Mouse (Mus musculus): ENCODE data around the gene Ankrd13b. TPM values are rescaled to one million over a fixed set of nuclear protein-coding genes. Genes with fewer than 3 reads are reported as not detected.
A peak's percentile ranks its signal among the peaks of the same experiment; 100 is the strongest.
"Not testable (repeated sequence)": the region's sequence is repeated elsewhere in the genome, so short reads cannot be mapped to it uniquely, and the experiment has no call there.

Gene Ankrd13b
- total RNA-seq (2021), result 100 to 1,000 TPM; 216 to 217 TPM

DNA sequence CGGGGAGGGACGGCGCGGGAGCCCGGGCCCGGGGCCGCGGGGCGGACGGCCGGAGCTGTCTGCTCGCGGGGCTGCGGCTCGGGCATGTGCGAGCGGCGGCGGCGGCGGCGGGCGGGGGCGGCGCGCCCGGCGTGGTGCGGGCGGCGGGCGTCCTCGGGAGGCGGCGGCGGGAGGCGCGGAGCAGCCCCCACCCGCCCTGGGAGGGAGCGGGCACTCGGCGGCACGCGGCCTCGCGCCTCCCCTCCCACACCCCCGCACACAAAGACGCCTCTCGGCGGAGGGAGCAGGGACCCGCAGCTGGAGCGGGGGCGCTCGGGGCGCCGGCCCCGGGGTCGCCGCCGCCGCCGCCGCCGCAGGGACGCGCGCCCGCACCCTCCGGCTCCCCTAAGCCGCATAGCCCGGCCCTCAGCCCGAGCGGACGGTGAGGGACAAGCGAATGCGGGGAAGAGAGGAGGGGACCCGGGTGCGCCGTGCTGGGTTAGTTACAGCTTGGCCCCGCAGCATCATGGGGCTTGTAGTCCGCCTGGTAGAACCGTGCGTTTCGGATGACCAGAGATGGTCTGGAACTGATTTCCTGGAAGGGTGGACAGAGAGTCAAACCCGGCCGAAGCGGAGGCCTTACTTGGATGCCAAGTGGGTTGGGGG is at the start of gene Ankrd13b:
Gene Ankrd13b (minus strand): TSS at position 88 of the 645 bp plus-strand sequence.
- DNase-seq, result peak; percentile 86
- intact Hi-C loops (cut with DNase I), result loop anchor here (10.0 kb wide), 1 partner anchor 385 kb away; no protein-coding TSS in a partner anchor

DNA sequence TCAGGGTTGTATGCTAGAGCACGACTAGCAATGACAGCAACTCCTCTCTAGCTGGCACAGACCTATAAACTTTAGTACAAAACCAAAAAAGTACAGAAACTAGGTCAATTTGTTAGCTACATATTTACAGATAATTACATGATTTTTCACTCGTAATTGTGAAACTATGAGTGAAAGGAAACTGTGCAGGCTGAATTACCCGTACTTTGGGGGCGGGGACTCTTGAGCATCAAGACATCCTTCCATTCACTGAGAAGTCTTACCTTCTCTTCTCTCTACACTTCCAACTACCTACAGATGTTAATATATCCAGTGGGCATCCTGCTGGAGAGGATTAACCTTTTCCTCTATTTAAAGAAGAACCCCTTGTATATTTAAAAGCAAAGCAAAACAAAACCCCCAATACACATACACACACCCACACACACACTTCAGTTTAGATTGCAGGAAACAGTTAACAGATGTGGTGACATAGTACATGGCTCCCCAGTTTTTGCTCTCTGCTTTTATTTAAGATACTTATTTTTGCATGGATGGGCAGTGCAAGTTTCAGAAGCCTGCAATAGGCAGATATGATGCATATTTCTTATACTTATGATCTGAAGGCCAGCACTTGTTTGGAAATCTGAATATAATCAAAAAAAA is 42.8 kb upstream of the Ankrd13b start:
- no peak for DNase-seq
- intact Hi-C loops (cut with DNase I), result no loop called here

DNA sequence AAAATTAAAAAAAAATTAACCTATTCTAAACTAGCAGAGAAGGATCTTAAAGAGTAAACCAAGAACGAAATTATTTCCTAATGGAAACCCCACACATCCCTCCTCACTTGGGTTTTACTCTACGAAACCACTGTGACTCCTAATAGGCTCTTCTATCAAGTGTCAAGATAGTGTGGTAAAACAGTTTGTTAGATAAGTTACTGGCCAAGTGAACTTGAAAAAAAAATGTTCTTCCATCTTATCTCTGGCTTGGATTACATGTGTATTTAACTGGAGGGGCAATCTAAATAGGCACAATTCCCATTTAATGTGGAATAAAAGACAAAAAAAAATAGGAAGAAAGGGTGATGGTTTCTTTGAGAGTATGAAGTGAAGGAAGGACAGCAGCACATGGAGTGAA is 41.4 kb upstream of the Ankrd13b start:
- no peak for DNase-seq
- intact Hi-C loops (cut with DNase I), result no loop called here

DNA sequence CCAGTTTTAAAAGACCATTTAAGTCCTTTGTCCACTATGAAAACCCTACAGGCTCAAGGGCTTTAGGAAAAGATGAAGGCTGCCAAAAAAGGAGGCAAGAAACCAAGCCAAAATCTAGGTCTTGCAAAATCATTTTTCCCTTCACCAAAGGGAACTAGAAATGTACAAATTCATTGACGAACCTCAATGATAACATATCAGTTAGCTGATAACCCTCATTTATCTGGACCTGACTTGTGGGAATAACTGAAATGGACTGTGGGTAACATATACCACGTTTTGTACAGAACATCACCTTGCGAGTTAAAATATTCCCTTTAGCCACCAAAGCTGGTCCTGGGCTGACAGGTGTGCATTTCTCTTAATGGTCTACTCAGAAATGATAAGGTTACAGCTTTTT is 40.2 kb upstream of the Ankrd13b start:
- intact Hi-C loops (cut with DNase I), result no loop called here
- no peak for DNase-seq

DNA sequence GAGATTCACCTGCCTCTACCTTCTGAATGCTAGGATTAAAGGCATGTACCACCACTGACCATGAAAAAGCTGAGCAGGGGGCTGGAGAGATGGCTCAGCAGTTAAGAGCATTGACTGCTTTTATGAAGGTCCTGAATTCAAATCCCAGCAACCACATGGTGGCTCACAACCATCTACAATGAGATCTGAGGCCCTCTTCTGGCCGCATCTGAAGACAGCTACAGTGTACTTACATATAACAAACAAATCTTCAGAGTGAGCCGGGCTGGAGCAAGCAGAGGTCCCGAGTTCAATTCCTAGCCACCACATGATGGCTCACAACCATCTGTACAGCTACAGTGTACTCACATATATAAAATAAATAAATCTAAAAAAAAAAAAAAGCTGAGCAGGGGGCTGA is 38.9 kb upstream of the Ankrd13b start:
- intact Hi-C loops (cut with DNase I); DNase-seq: not testable (repeated sequence)

DNA sequence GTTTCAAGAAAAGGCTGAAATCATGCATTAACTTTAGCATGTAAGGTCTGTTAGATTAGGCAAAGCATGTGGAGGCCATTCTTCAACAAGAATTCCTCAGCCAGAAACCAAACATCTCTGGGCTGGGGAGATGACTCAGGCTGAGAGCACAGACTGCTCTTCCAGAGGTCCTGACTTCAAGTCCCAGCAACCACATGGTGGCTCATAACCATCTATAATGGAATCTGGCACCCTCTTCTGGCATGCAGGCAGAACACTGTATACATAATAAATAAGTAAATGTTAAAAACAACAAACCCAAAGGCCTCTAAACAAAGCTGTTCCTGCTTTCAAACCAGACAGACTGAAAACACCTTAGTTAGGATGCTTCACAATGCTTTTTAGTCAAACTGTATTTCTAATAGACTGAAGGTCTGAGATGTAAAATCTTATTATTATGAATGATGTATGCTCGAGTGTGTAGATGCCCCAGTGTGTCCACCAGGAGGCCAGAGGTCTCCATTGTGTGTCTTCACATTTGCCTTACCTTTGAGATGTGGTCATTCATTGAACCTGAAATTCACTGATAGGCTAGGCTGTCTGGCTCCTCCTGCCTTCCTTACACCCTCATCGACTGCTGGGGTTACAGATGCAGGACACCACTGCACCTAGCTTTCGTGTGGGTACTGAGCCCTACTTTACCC is 36.5 kb upstream of the Ankrd13b start:
- intact Hi-C loops (cut with DNase I), result no loop called here
- DNase-seq, result no peak

DNA sequence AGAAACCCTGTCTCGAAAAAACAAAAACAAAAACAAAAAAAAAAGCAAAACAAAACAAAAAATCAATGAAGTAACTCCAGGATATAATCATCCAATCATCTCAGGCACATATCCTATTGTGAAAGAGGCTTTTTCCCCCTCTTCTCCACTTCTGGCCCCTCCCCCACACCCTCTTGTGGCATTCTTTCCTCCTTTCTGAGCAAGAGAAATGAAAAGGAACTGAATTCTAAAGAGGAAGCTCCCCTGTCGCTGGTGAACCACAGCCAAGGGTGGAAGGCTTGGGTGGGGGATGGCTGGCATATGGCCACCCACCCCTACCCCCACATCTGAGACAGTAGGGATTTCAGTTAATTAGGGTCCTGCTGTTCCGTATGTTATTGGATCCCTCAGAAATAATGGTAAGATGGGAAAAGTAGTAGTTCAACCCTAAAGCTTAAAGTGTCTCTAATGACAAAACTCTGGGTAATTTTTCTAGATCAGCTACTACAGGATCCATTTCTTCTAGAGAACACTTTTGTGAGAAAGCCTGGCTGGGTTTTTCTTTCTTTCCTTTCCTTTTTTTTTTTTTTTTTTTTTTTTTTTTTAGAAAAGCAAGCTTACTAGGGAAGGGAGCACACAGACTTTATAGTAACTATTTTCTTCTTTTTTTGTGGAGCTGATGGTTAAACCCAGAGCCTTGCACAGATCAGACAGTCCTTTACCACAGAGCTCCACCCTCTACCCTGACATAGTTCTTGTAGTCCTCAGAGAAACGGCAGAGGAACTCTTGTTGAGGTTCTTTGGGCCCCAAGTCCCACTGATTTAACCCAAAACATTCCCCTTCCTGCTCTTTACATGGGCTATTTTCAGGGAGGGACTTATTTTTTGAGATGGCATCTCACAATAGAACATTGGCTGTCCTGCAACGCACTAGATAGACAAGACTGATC is 31.4 kb upstream of the Ankrd13b start:
- DNase-seq, result no peak
- intact Hi-C loops (cut with DNase I), result no loop called here

DNA sequence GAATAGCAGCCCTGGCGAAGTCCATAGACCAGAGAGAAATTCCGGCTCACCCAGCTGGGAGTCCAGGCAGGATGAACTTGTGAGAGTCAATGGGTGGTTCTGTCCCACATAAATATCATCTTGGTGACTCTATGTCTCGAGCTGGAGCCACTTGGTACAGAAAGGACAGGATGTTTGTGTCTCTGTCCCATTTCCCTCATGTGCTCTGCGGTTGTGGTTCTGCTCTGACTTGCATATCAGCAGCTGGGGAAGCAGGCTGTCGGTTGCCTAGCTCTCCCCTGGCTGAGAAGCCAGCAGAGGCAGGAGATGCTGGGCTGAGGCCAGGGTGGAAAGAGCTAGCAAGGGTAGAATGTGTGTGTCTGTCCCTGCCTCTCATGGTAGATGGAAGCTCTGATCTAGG is 29.6 kb upstream of the Ankrd13b start, which contains the start of gene Gm10392:
Gene Gm10392 (minus strand): TSS at position 156 of the 400 bp plus-strand sequence.
- no peak for DNase-seq
- intact Hi-C loops (cut with DNase I), result no loop called here

DNA sequence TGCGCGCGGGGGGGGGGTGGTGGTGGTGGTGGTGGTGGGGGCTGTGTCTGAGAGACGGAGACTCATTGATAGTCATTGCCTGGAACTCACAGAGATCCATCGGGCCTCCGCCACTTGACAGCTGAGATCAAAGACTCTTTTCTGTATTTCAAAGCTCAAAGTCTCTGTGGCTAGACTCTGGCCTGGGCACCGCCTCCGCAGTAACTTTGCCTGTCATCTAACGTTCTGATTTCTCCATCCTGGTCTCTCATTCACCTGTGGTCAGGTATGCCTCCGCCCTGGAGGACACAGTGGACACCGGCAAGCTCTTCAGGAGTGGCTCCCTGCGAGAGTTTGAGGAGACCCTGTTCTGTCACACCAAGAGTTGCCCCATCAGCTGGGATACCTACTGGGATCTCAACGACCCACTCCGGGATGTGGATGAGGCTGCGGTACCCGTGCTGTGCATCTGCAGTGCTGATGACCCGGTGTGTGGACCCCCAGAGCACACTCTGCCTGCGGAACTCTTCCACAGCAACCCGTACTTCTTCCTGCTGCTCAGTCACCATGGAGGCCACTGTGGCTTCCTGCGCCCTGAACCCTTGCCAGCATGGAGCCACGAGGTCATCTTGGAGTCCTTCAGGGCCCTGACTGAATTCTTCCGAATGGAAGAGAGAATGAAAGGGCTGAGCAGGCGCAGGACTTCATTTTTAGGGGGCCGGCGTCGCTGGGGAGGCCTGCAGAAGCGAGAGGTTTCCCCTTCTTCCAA is 28.7 kb upstream of the Ankrd13b start:
- intact Hi-C loops (cut with DNase I), result no loop called here
- no peak for DNase-seq

DNA sequence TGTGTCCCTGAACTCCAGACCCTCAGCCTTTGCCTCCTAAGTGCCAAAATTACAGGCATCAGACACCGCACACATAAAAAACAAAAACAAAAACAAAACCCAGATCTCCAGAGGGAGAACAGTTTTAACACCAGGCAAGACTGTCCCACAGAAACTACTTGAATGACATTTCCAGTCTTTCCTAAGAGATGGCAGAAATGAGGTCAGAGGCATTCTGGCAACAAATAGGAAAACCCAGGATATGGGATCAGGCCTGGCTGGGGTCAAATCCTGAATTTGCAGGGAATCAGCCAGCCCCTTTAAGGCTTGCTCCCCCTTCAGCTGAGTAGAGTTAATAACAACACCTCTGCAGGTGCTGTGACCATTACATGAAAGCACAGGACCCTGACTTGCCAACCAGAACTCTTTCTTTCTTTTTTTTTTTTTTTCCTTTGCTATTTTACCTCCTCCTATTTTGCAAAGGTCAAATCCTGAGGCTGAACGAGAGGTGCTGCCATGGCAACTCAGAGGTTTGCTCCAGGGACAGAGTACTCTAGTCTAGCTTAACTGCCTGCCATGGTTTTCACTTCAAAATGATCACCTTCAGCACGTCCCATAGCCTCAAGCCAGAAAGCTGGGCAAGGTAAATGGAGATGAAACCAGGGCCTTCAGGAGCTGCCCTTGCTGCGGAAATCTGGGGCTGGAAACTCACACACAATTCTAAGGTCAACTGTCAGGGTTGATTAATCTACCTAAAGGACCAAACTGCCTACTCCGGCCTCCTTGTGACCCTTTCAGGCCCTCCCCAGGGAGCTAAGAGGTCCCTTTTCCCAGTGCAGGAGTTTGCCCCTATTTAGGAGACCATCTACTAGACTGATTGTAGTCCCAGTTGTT is 27.3 kb upstream of the Ankrd13b start:
- intact Hi-C loops (cut with DNase I), result no loop called here
- no peak for DNase-seq

DNA sequence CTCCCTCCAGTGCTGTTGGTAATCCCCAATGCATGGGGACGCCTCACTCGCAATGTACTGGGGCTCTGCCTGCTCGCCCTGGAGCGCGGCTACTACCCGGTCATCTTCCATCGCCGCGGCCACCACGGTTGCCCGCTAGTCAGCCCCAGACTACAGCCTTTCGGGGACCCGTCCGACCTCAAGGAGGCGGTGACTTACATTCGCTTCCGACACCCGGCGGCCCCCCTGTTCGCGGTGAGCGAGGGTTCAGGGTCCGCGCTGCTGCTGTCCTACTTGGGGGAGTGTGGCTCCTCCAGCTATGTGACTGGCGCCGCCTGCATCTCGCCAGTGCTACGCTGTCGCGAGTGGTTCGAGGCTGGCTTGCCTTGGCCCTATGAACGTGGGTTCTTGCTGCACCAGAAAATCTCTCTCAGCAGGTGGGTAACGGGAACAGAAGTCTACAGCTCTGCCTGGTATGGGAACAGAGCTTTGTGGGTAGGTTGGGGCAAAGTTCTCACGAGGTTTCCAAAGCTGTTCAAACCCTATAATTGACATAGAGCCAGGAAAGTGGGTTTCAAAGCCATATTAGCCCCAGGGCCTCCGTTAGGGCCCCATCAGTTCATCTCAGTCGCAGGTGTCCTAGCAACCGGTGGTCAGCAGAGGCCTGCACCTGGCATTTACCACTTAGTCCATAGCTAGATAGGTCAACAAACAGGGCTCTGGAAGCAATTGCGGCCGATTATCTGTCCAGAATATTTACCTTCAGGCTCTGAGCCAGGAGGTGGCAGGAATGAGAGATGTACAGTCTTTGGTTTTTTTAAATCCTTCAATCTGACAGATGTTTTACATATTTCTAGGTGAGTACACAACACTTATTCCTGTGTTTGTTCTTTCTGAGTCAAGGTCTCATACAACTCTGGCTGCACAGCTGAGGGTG is 26.4 kb upstream of the Ankrd13b start, which contains the start of gene Trp53i13:
Gene Trp53i13 (minus strand): TSS at position 344 of the 916 bp plus-strand sequence.
- intact Hi-C loops (cut with DNase I), result no loop called here
- no peak for DNase-seq

DNA sequence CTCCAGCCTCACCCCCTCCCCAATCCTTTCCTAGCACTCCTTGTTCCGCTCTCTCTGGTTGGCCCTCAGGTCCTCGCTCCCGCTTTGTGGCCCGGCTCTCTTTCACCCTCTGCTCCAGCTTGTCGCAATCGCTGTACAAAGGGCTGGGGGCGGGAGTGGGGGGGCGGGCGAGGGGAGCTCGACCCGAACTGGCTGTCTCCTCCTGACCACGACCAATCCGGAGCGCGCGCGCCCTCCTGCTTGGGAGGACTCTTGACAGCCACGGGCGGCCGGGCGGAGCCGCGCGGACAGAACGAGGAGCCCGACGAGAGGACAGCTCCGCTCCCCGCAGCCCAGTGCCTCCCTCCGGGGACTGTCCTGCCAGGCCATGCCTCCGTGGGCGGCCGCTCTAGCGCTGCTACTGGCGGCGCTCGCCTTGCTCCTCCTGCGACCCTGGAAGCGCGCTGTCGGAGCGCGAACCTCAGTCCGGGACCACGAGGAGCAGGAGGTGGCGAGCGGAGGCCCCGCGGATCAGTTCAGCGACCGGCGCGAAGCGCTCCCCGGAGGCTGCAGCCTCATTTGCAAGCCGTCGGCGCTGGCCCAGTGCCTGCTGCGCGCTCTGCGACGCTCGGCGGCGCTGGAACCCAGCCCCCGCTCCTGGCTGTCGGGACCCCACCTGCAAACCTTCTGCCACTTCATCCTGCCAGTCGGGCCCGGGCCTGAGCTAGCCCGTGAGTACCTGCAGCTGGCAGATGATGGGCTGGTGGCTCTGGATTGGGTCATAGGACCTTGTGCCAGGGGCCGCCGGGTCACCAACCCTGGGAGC is 25.6 kb upstream of the Ankrd13b start, which contains the start of gene Abhd15:
Gene Abhd15 (plus strand): TSS at position 290 of the 805 bp plus-strand sequence.
- peak; percentile 74 for DNase-seq
- intact Hi-C loops (cut with DNase I), result no loop called here

DNA sequence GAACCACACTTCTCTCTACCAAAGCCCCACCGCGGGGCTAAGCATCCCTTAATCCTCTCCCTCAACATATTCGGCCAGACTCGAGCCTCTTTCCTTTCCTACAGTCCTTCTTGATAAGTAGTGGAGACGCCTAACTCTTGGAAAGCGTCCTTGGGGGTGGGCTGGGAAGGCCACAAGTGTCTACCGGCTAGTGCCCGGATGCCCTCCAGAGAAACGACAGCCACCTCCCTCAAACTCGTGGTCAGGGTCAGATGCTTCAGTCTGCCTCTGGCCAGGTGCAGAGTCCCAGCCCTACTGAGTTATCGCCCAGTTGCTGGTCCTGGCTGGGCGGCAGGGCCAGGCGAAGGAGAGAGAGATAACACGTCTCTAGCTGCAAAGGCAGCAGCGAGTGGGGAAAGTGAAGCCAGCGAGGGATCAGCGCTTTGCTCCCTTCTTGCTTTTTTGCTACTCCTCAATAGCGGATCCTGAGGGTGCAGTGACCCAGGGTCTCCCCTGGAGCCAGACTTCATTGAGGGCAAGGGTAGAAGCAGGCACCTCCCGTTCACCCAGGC is 24.9 kb upstream of the Ankrd13b start:
- DNase-seq, result no peak
- intact Hi-C loops (cut with DNase I), result no loop called here

DNA sequence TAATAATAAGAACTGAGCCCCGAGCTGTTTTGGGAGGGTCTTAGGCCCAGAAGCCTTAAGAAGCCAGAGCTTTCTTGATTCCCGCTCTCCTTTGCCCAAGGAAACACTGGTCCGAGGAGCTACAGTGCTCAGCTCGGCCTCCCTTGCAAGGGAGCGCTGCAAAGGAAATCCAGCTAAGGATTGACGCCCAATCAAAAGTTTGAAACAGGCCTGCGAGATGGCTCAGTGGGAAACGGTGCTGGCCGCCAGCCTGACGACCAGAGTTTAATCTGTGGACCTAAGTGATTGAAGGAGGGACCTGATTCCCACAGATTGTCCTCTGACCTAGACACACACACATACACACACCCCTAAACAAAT is 24.3 kb upstream of the Ankrd13b start:
- intact Hi-C loops (cut with DNase I), result no loop called here
- DNase-seq, result no peak

DNA sequence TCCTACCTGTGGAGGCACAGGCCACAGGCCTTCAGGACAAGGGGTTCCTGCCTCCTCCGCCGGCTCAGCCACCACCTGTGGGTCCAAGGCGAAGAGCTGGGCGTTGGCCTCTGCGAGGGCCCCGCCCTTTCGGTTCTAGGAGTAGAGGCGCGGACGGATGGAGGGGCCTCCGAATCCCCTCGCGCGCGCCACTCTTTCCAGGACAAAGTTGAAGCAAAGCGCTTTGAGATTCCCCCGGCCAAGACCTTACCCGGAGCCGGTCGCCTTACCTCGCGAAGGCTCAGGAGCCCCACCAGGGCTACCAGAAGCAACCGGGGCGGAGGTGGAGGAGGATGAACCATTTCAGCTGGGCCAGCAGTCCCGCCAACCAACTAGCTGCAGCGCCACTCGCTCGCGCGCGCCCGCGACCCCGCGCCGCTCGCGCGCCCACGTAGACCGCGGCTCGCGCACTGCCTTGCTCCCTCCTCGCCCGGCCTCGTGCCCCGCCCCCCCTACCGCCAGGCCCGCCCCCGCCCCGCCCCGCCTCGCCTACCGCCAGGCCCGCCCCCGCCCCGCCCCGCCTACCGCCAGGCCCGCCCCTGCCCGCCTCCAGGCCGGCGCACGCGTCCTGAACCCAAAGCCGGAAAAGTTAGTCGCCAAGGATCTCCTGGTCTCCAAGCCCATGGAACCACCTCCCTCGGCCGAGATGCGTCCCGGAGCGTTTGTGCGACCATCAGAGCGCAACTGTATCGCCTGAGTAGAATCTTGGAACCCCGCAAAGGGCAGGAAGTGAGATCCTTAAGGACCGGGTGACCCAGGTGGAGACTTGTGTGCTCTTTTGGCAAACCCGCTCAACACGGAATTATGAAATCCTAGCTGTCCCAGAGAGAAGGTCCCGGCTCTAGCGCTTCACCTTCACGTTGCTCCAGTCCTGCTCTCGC is 23.7 kb upstream of the Ankrd13b start:
- intact Hi-C loops (cut with DNase I), result no loop called here
- peak; percentile 88 for DNase-seq

DNA sequence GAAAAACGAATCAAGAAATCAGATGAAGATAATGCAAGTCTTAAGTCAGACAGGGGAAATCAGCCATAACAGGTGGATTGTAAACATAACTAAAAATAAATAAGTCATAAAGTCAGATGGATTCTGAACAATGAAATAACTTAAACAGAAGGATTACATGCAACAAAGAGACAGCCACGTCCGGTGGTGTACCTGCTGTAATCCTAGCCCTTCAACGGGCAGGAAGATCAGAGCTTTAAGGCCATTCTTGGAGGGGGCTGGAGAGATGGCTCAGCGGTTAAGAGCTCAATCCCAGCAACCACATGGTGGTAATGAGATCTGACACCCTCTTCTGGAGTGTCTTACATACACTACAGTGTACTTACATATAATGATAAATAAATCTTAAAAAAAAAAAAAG is 21.9 kb upstream of the Ankrd13b start:
- intact Hi-C loops (cut with DNase I), result no loop called here
- DNase-seq, result no peak
